Mouse (Mus musculus): ENCODE results near the gene Fnbp1. TPM values are rescaled to one million over a fixed set of nuclear protein-coding genes. Genes with fewer than 3 reads are reported as not detected.

The Fnbp1 gene
- polyA plus RNA-seq, 1 experiment from 2014 or later = 17.3 TPM

DNA sequence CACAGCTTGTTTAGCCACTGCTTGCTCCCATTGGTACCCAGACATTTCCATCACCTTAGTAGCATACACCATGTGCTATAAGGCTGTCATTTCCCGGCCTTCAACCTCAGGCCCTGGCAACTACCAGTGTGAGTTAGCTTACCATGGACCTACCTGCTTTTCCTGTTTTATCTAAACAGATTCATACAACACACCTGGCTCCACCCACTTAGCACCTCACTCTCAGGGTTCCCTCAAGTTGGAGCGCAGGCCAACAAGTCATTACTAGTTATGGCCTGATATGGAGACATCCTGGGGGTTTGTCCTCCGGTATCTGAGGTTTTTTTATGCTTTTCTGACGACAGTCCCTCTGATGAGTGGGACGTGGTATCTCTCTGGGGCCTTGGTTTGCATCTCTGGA, 18.3 kb downstream of the Fnbp1 start:
- H3K27ac ChIP-seq (ENCODE audit: low read depth, low read length) = no peak overlapping the region
- ATAC-seq (replicated peaks; ENCODE audit: low FRiP score) = no peak
- no peaks in the 10 kb centered on the region for H3K9me3 ChIP-seq (ENCODE audit: control insufficient read depth, low read length)
- no peak overlapping the region for H3K4me3 ChIP-seq (ENCODE audit: low read depth, low read length)
- H3K9ac ChIP-seq (ENCODE audit: low read length) = no peak overlapping the region
- H3K4me2 ChIP-seq (ENCODE audit: low read depth, low read length, severe bottlenecking) = no peak overlapping the region
- no peaks in the 10 kb centered on the region for H3K27me3 ChIP-seq (ENCODE audit: control insufficient read depth, insufficient read depth, low read length)
- H3K4me1 ChIP-seq (replicated peaks; ENCODE audit: control insufficient read depth, insufficient read depth, low read length) = no peaks in the 10 kb centered on the region
- WGBS = 88% methylated on average over 5 of the region's 5 CpGs
- no peak for DNase-seq (ENCODE audit: low spot score)
- no peaks in the 10 kb centered on the region for H3K36me3 ChIP-seq (ENCODE audit: control insufficient read depth, insufficient read depth, low read length)

DNA sequence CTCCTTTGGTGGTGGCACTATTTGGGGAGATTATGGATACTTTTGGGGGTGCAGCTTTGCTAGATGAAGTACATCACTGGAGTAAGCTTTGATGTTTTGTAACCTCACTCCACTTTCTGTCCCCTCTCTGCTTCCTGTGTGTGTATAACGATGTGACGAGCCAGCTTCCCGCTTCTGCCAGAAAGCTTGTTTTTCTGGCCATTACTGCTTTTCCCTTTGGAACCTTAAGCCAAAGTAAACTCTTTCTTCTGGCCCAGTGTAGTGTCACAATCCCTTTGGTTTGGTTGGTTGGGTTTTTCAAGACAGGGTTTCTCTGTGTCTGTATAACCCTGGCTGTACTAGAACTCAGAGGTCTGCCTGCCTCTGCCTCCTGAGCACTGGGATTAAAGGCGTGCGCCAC, 19.0 kb downstream of the Fnbp1 start:
- no peaks in the 10 kb centered on the region for H3K36me3 ChIP-seq (ENCODE audit: control insufficient read depth, insufficient read depth, low read length)

DNA sequence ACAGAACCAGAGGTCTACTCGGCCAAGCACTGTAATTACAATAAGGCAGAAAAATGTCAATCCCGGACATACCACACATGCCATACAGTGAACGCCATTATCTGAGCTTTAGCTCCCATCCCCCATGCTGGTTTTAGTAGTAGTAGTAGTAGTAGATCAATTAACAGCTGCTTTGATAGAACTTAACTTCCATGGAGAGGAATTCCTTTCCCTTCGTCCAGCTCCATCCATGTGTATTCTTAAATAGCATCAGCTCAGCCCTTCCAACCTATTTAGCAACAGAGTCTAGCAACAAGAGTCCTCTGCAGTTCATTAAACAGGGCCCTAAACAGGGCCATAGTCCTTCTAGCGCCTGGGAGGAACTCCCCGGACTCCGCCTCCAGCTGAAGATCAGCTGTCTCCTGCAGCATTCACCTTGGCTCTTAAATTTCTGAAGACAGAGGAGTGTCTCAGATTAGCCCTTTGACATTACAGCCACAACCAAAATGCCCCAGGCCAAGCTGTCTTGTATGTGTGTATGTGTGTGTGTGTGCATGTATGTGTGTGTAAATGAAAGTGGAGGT, 20.6 kb downstream of the Fnbp1 start:
- 81% methylated on average over 7 of the region's 7 CpGs for WGBS
- H3K9ac ChIP-seq (ENCODE audit: low read length) = no peak overlapping the region

More for the DNA sequence above, 19.0 kb downstream of the Fnbp1 start:
- H3K9me3 ChIP-seq (ENCODE audit: control insufficient read depth, low read length) = no peaks in the 10 kb centered on the region
- H3K27ac ChIP-seq (ENCODE audit: low read depth, low read length) = no peak overlapping the region
- DNase-seq (ENCODE audit: low spot score) (no peak), ATAC-seq (replicated peaks; ENCODE audit: low FRiP score) (no peak)
- H3K4me1 ChIP-seq (replicated peaks; ENCODE audit: control insufficient read depth, insufficient read depth, low read length) = no peaks in the 10 kb centered on the region
- no peaks in the 10 kb centered on the region for H3K27me3 ChIP-seq (ENCODE audit: control insufficient read depth, insufficient read depth, low read length)
- WGBS = 92% methylated on average over 5 of the region's 5 CpGs
- no peak overlapping the region for H3K4me2 ChIP-seq (ENCODE audit: low read depth, low read length, severe bottlenecking)
- no peak overlapping the region for H3K4me3 ChIP-seq (ENCODE audit: low read depth, low read length)
- no peak overlapping the region for H3K9ac ChIP-seq (ENCODE audit: low read length)

DNA sequence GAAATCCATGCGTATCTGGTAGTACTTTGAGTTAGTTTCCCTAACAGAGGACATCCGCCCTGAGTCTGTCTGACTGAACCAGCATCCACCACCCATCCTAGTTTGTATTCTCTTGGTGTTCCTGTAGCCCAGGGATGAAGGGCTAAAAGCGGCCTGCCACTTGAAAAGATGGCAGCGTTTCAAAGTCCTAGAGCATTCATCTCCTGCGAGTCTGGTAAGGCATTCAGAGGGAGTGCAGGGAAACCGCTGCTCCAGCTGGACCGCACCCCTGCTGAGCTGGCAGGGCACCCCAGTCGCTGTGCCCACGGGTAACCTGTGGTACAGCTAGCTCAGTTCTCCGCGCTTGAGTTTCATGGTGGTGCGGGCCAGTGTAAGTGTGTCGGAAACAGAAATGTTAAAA, 22.0 kb downstream of the Fnbp1 start:
- DNase-seq (ENCODE audit: low spot score) (no peak), ATAC-seq (replicated peaks; ENCODE audit: low FRiP score) (no peak)
- H3K9me3 ChIP-seq (ENCODE audit: control insufficient read depth, low read length) = no peaks in the 10 kb centered on the region

More for the DNA sequence above, 20.6 kb downstream of the Fnbp1 start:
- Histone ChIP-seq H3K9me3 (ENCODE audit: control insufficient read depth, low read length) (no peaks in the 10 kb centered on the region), H3K4me1 (replicated peaks; ENCODE audit: control insufficient read depth, insufficient read depth, low read length) (no peaks in the 10 kb centered on the region), H3K4me3 (ENCODE audit: low read depth, low read length) (no peak overlapping the region), H3K36me3 (ENCODE audit: control insufficient read depth, insufficient read depth, low read length) (no peaks in the 10 kb centered on the region), H3K4me2 (ENCODE audit: low read depth, low read length, severe bottlenecking) (no peak overlapping the region), H3K27me3 (ENCODE audit: control insufficient read depth, insufficient read depth, low read length) (no peaks in the 10 kb centered on the region), H3K27ac (ENCODE audit: low read depth, low read length) (no peak overlapping the region)
- DNase-seq (ENCODE audit: low spot score) (no peak), ATAC-seq (replicated peaks; ENCODE audit: low FRiP score) (no peak)

DNA sequence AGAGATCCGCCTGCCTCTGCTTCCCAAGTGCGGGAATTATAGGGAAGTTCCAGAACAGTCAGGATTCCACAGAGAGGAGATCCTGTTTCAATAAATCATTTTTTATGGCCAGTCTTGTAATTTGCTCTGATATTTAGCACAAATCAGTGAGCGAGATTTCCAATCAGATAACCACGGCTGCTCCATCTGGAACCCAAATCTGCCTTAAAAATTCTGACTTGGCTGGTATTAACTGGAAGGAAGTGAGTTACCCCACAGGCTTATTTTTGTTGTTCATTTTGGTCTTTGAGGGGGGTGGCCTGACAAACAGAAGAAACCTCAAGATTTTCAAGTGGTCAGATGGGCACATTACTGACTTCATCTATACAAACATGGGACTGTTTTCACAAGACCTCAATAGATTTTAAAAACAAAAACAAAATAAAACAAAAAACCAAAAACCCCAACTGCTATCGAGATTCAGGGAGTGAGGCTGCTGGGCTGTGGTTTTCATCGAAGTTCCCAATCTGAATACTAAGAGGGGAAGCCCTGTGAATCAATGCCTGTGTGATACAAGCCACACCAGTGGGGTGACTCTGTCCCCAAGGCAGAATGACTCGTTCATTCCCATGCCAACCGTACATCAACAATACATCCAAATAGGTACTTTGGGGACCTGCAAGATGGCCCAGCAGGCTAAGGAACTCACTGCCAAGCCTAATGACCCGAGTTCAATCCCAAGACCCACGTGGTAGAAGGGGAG, 23.0 kb downstream of the Fnbp1 start:
- H3K4me1 ChIP-seq (replicated peaks; ENCODE audit: control insufficient read depth, insufficient read depth, low read length) = no peaks in the 10 kb centered on the region
- H3K9ac ChIP-seq (ENCODE audit: low read length) = no peak overlapping the region
- H3K4me3 ChIP-seq (ENCODE audit: low read depth, low read length) = no peak overlapping the region
- H3K27me3 ChIP-seq (ENCODE audit: control insufficient read depth, insufficient read depth, low read length) = no peaks in the 10 kb centered on the region
- no peak overlapping the region for H3K27ac ChIP-seq (ENCODE audit: low read depth, low read length)
- 87% methylated on average over 10 of the region's 10 CpGs for WGBS
- ATAC-seq (replicated peaks; ENCODE audit: low FRiP score) (no peak), DNase-seq (ENCODE audit: low spot score) (no peak)
- H3K4me2 ChIP-seq (ENCODE audit: low read depth, low read length, severe bottlenecking) = no peak overlapping the region
- H3K36me3 ChIP-seq (ENCODE audit: control insufficient read depth, insufficient read depth, low read length) = no peaks in the 10 kb centered on the region
- H3K9me3 ChIP-seq (ENCODE audit: control insufficient read depth, low read length) = no peaks in the 10 kb centered on the region

More for the DNA sequence above, 22.0 kb downstream of the Fnbp1 start:
- Histone ChIP-seq H3K4me1 (replicated peaks; ENCODE audit: control insufficient read depth, insufficient read depth, low read length) (no peaks in the 10 kb centered on the region), H3K4me2 (ENCODE audit: low read depth, low read length, severe bottlenecking) (no peak overlapping the region), H3K4me3 (ENCODE audit: low read depth, low read length) (no peak overlapping the region), H3K27ac (ENCODE audit: low read depth, low read length) (no peak overlapping the region), H3K9ac (ENCODE audit: low read length) (no peak overlapping the region), H3K27me3 (ENCODE audit: control insufficient read depth, insufficient read depth, low read length) (no peaks in the 10 kb centered on the region), H3K36me3 (ENCODE audit: control insufficient read depth, insufficient read depth, low read length) (no peaks in the 10 kb centered on the region)
- 71% methylated on average over 13 of the region's 13 CpGs for whole genome bisulfite sequencing

DNA sequence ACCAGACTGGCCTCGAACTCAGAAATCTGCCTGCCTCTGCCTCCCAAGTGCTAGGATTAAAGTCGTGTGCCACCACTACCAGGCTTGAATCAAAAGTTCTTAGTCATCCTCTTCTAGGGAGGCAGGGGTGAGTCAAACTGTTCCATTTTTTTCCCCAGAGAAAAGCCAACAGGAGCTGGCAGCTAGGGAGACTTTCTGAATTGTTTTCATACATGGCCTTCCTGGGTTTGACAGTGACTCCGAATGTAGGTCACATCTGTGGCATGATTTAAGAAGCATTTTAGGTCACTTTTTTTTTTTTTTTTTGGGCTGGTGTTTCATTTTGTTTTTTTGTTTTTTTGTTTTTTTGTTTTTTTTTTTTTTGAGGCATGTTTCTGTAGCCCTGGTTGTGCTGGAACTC, 23.6 kb downstream of the Fnbp1 start:
- WGBS = 91% methylated on average over 3 of the region's 3 CpGs
- Histone ChIP-seq H3K9me3 (ENCODE audit: control insufficient read depth, low read length) (no peaks in the 10 kb centered on the region), H3K4me3 (ENCODE audit: low read depth, low read length) (no peak overlapping the region), H3K4me2 (ENCODE audit: low read depth, low read length, severe bottlenecking) (no peak overlapping the region), H3K27me3 (ENCODE audit: control insufficient read depth, insufficient read depth, low read length) (no peaks in the 10 kb centered on the region), H3K9ac (ENCODE audit: low read length) (no peak overlapping the region), H3K27ac (ENCODE audit: low read depth, low read length) (no peak overlapping the region), H3K4me1 (replicated peaks; ENCODE audit: control insufficient read depth, insufficient read depth, low read length) (no peaks in the 10 kb centered on the region), H3K36me3 (ENCODE audit: control insufficient read depth, insufficient read depth, low read length) (no peaks in the 10 kb centered on the region)
- ATAC-seq (replicated peaks; ENCODE audit: low FRiP score) = no peak
- DNase-seq (ENCODE audit: low spot score) = no peak

DNA sequence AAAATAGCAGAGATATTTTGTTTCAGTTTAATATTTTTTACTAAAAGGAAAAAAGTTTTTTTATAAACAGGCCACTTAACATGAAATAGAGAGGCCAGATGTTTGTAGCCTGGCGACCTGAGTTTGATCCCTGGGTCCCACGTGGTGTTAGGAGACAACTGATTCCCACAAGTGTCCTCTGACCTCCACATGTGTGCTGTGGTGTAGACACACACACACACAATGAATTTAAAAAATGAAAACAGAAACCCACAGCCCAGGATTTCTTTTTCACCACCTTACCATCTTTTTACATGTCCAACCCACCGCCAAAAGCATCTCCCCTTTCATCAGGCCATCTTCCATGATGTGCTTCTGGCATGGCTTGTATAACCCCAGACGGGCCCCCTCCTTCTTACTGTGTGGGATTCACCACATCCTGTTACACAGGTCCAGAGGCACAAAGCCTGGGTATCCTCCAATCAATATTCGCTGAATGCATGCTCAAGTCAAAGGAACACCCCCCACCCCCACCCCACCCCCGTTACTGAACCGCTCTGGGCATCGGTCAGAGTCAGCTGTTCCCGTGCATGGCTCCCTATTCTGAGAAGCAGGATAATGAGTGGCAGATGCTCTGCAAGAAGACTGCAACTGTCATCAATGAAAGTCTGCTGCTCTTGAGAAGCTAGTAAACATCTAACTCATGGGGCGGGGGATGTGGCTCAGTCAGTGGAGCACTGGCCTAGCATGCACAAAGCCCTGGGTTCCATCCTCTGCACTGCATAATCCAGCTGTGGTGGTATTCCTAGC, 25.7 kb downstream of the Fnbp1 start:
- no peaks in the 10 kb centered on the region for H3K4me1 ChIP-seq (replicated peaks; ENCODE audit: control insufficient read depth, insufficient read depth, low read length)
- 74% methylated on average over 10 of the region's 10 CpGs for WGBS
- DNase-seq (ENCODE audit: low spot score) (no peak), ATAC-seq (replicated peaks; ENCODE audit: low FRiP score) (no peak)
- no peak overlapping the region for H3K4me3 ChIP-seq (ENCODE audit: low read depth, low read length)
- H3K9ac ChIP-seq (ENCODE audit: low read length) = no peak overlapping the region
- H3K36me3 ChIP-seq (ENCODE audit: control insufficient read depth, insufficient read depth, low read length) = no peaks in the 10 kb centered on the region
- no peak overlapping the region for H3K27ac ChIP-seq (ENCODE audit: low read depth, low read length)
- no peak overlapping the region for H3K4me2 ChIP-seq (ENCODE audit: low read depth, low read length, severe bottlenecking)
- H3K27me3 ChIP-seq (ENCODE audit: control insufficient read depth, insufficient read depth, low read length) = no peaks in the 10 kb centered on the region
- no peaks in the 10 kb centered on the region for H3K9me3 ChIP-seq (ENCODE audit: control insufficient read depth, low read length)

DNA sequence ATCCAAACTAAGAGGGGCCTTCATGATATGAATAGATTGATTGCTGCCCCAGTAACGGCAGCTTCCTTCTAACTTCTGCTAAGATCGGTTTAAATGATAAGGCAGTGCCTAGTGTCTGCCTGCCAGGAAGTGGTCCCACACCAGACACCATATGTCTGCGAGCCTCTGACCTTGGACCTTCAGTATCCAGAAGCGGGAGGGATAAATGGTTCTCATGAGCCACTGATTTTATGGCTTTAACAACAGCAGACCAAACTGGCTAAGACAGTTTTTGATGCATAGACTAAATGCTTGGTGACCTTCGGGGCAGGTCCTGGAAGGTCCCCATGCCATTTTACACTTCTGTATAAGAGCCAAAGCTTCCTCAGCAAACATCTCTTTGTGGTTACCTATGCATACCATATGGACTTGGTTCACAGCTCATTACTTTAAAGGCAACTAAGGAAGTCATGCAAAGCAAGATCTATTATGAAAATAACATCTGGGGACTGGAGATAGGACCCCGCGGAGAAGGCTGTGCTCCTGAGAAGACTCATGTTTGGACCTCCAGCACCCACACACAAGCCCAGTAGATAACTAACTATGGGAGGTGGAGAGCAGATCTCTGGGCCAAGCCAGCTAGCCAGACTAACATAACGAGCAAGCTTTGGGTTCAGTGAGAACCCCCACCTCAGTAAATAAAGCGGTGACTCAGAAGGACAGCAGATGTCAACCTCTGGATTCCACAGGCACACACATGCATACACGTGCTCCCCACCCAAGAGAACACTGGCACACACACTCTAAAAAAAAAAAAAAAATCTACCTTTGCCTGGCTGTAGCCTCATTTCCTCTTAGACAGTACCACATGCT, 26.5 kb downstream of the Fnbp1 start:
- WGBS = 82% methylated on average over 10 of the region's 10 CpGs

More for the DNA sequence above, 26.5 kb downstream of the Fnbp1 start:
- DNase-seq (ENCODE audit: low spot score) (no peak), ATAC-seq (replicated peaks; ENCODE audit: low FRiP score) (no peak)
- Histone ChIP-seq H3K9me3 (ENCODE audit: control insufficient read depth, low read length) (no peaks in the 10 kb centered on the region), H3K4me2 (ENCODE audit: low read depth, low read length, severe bottlenecking) (no peak overlapping the region), H3K9ac (ENCODE audit: low read length) (no peak overlapping the region), H3K4me3 (ENCODE audit: low read depth, low read length) (no peak overlapping the region), H3K27ac (ENCODE audit: low read depth, low read length) (no peak overlapping the region), H3K4me1 (replicated peaks; ENCODE audit: control insufficient read depth, insufficient read depth, low read length) (no peaks in the 10 kb centered on the region), H3K36me3 (ENCODE audit: control insufficient read depth, insufficient read depth, low read length) (no peaks in the 10 kb centered on the region), H3K27me3 (ENCODE audit: control insufficient read depth, insufficient read depth, low read length) (no peaks in the 10 kb centered on the region)

Data from forebrain, embryonic 11.5 days (tissue).